Mouse (Mus musculus) MEL-GATA-1-ER (cell line): ENCODE results near the gene Ptpn14.

ENCODE experiments used
- DNase-seq: peaks from one replicate; pipeline ENCODE4 v3.0.0-alpha.2; 2012; ENCODE audit warnings: low read depth; ENCODE audit errors: extremely low read depth

Gene Ptpn14

GRCm38 (mm10) chr1:189894191-189894590 is 166.1 kb downstream of the Ptpn14 start:
- DNase-seq = no peak

- DNase-seq = no peak
Observed at GRCm38 (mm10) chr1:189897861-189898260, 169.8 kb downstream of the Ptpn14 start.

GRCm38 (mm10) chr1:189898708-189899107 is 170.6 kb downstream of the Ptpn14 start:
- no peak for DNase-seq

- no peak for DNase-seq
Observed at GRCm38 (mm10) chr1:189899526-189899925, 171.5 kb downstream of the Ptpn14 start.

- DNase-seq = no peak
Observed at GRCm38 (mm10) chr1:189902413-189902812, 174.3 kb downstream of the Ptpn14 start.

DNA sequence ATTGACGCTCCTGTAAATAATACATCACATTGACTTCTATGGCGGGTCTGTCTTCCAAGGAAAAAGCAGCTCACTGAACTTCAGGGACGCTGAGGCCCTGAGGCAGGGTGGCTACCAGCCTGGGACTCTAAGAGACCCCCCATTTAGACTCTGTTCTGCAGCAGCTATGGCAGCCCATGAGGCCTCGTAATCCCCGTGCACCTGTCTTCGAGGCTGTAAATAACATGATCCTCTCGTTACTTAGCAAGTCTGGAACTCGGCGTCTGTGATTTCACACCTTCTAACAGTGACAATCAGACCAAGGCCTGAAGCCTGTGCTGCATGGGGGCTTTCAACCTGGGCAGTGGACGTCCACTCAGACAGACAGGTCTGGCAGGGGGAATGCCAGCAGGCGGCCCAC is 175.1 kb downstream of the Ptpn14 start:
- DNase-seq = no peak

- no peak for DNase-seq
Observed at GRCm38 (mm10) chr1:189910685-189911345, 182.7 kb downstream of the Ptpn14 start.

- DNase-seq = no peak
Observed at GRCm38 (mm10) chr1:189913093-189913760, 185.2 kb downstream of the Ptpn14 start.

- DNase-seq = no peak
Observed at GRCm38 (mm10) chr1:189916422-189917125, 188.5 kb downstream of the Ptpn14 start.

DNA sequence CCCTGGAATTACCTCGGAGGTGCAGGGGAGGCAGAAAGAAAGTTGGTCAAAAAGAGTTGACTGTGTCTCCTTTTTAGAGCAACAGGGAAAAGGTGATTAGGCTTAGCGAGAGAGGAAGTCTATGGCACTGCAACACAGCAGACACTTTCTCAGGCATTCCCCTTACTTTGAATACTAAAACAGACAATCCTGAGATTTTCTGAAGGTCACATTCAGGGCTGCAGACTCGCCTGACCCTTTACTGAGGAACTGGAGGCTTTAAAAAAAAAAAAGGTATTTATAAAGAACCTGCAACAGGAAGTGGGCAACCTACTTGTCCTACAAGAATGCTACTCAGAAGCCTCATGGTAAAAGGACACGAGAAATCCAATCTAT is 189.0 kb downstream of the Ptpn14 start:
- DNase-seq = no peak

DNA sequence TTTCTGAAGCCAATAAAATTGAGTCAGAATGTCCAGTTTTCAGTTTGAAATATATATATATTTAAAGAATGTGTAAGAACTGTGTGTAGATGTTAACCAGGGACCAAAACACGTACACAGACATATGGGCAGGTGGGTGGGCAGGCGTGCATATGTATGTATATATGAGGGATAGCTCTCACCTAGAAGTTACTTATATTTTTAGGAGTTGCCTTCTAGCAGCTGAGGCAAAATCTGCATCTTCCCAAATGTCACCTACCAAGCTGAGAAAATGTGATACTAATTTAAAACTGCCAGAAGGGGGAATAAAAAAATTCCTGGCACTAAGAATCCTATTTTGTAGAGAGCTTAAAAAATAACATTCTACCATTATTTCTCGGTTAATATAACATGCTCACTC is 191.7 kb downstream of the Ptpn14 start:
- DNase-seq = no peak

GRCm38 (mm10) chr1:189920701-189921567 is 192.9 kb downstream of the Ptpn14 start:
- DNase-seq = no peak

GRCm38 (mm10) chr1:189921568-189921817 is 193.4 kb downstream of the Ptpn14 start:
- DNase-seq = no peak

DNA sequence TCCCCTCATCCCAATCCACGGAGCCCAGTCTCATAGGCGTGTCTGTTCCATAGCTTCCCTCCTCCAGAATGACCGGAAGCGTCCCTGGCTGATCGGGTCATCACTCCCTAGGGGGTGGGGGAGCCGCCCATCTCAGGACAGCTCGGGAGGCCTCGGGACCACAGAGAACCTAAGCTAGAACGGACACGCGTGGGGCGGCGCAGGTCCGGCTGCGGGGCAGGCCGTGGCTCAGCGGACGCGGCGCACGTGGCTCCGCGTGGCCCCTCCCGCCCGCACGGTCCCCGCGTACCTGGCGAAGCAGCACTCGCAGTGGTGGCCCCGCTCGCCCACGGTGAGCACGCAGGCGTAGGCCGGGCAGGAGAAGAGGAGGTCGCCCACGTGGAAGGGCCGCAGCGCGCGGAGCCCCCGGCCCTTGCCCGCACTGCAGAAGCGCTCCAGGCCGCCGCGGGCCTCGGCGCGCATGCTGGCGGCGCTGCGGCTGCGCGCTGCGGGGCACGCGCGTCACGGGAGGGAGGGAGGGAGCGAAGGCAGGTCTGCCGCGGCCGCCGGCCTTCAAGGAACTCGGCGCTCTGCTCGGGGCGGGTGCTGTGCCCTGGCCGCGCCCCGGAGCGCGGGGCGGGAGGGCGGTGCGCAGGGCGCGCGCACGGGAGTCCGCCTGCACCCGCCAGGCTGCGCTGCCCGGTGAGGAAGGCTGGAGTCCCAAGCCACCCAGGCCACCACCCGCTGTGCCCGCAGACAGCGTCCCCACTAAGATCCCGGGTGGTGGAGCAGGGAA is 193.9 kb downstream of the Ptpn14 start, which contains the start of gene Smyd2:
Gene Smyd2 (minus strand): TSS at position 546 of the 775 bp plus-strand sequence.
- peak; percentile 33 for DNase-seq

DNA sequence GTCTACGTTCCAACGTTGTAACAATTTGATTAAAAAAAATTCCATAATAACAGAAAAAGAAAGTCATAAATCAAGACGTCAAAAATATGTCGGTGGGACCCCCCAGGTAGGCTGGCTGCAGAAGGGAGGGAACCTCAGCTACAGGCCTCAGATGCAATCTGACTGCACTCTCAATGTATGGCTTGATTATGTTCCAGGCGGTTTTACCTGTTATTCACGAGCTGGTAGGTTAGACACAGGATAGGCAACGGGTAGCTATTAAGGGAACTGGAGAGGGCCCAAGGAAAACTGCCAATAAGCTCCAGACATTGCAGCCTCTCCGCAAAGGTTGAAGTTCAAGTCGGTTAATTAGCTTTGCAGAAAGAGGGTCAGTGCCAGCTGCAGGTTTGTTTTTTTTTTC is 194.7 kb downstream of the Ptpn14 start:
- no peak for DNase-seq

DNA sequence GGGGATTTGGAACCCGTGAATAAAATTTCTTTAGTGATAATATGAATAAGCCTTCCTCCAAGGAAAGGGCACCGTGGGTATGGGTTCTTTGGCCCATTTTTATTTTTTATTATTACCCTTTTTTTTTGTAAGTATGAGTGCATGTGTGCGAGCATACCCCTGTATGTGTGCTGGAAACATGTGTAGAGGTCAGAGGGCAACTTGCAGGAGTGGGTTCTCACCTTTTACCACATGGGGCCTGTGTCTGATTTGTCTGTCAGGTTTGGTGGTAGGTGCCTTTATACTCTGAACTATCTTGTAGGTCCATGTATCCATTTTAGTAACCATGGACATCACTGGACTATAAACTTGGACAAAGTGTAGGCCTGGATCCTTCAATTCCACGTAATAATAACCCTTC is 195.1 kb downstream of the Ptpn14 start:
- DNase-seq = no peak

- no peak for DNase-seq
Observed at GRCm38 (mm10) chr1:189923871-189924568, 196.0 kb downstream of the Ptpn14 start.

GRCm38 (mm10) chr1:189926279-189926678 is 198.2 kb downstream of the Ptpn14 start:
- no peak for DNase-seq
